In the genomic region with DNA sequence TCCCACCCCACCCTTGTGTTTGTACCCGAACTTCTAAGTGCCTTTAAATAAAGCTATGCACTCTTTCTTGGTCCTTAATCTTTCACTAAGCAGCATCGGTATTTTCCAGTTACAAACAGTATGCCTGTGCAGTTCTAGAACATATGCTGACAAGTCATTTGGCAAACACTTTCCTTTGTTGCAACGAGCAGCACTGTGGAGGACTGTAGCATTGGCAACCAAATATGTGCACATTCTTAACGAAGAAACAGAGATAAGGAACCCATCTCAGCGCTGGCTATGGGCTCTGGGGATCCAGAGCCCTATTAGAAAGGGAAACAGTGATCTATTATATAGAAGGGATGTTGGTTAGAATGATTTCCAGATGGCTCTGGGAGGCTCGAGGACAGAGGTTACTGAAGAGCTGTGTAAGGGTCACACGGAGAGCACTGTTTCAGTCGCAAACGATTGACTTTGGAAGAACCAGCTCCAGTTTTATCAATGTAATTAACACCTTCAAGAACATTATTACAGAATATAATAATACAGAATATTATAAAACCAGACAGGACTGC, we compare ENCODE assay signal across 12 mouse cellular contexts.
DNase-seq lines count a peak whose midpoint lies in the region; ATAC-seq and TF ChIP-seq lines count a peak whose summit lies in the region.
"Had no signal": no experiment of that assay in that cellular context is flagged by ENCODE, and none has a peak within 500 bp of the region (broad histone marks: within the 10 kb centered on the region; RNA-seq: fewer than 3 reads in every experiment).

No protein-coding gene starts in this region.

- 66% methylated on average over 9 of the region's 9 CpGs for WGBS in liver, adult 2 months
- 63% methylated on average over 9 of the region's 9 CpGs for WGBS in liver, postnatal 0 days (ENCODE audit: insufficient replicate concordance)
- WGBS in heart, embryonic 15.5 days: 22% methylated on average over 9 of the region's 9 CpGs

- DNase-seq in embryo, embryonic 10 days (ENCODE audit: low spot score): peak; percentile 48
- DNase-seq in embryo, embryonic 9.5 days (ENCODE audit: extremely low spot score): no peak
- peak; percentile 23 for DNase-seq in liver, adult 2 months (ENCODE audit: extremely low read depth, low read depth, low spot score)
- DNase-seq in liver, postnatal 0 days: no peak
- DNase-seq in lung, postnatal 4 days: peak; percentile 8 to 29
- no peak for DNase-seq in cerebellum, adult 8-10 months
- DNase-seq in thymus, postnatal 14 days: no peak
- DNase-seq: cerebellum, adult 18-20 months; gastrocnemius, postnatal 25 days; retina, postnatal 1 day had no signal

- H3K27me3 ChIP-seq in liver, adult 2 months (ENCODE audit: control insufficient read depth, insufficient read depth, low read length): no peaks in the 10 kb centered on the region
- no peaks in the 10 kb centered on the region for H3K27me3 ChIP-seq in liver, postnatal 0 days (ENCODE audit: insufficient read depth, low read length)
- H3K27me3 ChIP-seq in heart, embryonic 15.5 days: no peaks in the 10 kb centered on the region
- H3K27me3 ChIP-seq: midbrain, embryonic 13.5 days had no signal

- H3K36me3 ChIP-seq in liver, adult 2 months (ENCODE audit: control insufficient read depth, insufficient read depth, low read length): no peaks in the 10 kb centered on the region
- H3K36me3 ChIP-seq in liver, postnatal 0 days (replicated peaks; ENCODE audit: insufficient read depth, low read length): no peaks in the 10 kb centered on the region
- H3K36me3 ChIP-seq in heart, embryonic 15.5 days: no peaks in the 10 kb centered on the region
- H3K36me3 ChIP-seq: midbrain, embryonic 13.5 days had no signal

- H3K4me3 ChIP-seq in liver, adult 2 months (ENCODE audit: insufficient read depth, low read depth, low read length): no peak overlapping the region
- no peak overlapping the region for H3K4me3 ChIP-seq in liver, postnatal 0 days (ENCODE audit: low read depth, low read length)
- no peak overlapping the region for H3K4me3 ChIP-seq in heart, embryonic 15.5 days
- H3K4me3 ChIP-seq: midbrain, embryonic 13.5 days had no signal

- no peaks in the 10 kb centered on the region for H3K79me2 ChIP-seq in liver, adult 2 months (ENCODE audit: control insufficient read depth, insufficient read depth, low read length)

- no peak overlapping the region for H3K4me2 ChIP-seq in liver, postnatal 0 days (ENCODE audit: low read depth, low read length)
- peak overlapping the region; percentile 36 for H3K4me2 ChIP-seq in heart, embryonic 15.5 days
- H3K4me2 ChIP-seq: midbrain, embryonic 13.5 days had no signal

- H3K9ac ChIP-seq in liver, adult 2 months (ENCODE audit: low read depth, low read length): no peak overlapping the region
- no peak overlapping the region for H3K9ac ChIP-seq in liver, postnatal 0 days (replicated peaks)
- no peak overlapping the region for H3K9ac ChIP-seq in heart, embryonic 15.5 days
- H3K9ac ChIP-seq: midbrain, embryonic 13.5 days had no signal

- TF ChIP-seq POLR2A in liver, adult 2 months (IDR thresholded peaks at IDR 0.05; ENCODE audit: extremely low read depth, insufficient read depth, low read length): no peak

- H3K27ac ChIP-seq in liver, adult 2 months (replicated peaks; ENCODE audit: insufficient read depth, low read depth, low read length): no peak overlapping the region
- H3K27ac ChIP-seq in liver, postnatal 0 days (ENCODE audit: low read depth): no peak overlapping the region
- peak overlapping the region; percentile 78 for H3K27ac ChIP-seq in heart, embryonic 15.5 days
- H3K27ac ChIP-seq: midbrain, embryonic 13.5 days had no signal

- no peak for TF ChIP-seq EP300 in liver, postnatal 0 days (IDR thresholded peaks at IDR 0.05; ENCODE audit: low read depth)

- ATAC-seq in liver, postnatal 0 days: no peak
- peak; percentile 80 for ATAC-seq in heart, embryonic 15.5 days (replicated peaks; ENCODE audit: insufficient number of reproducible peaks, insufficient read depth, low FRiP score, low read depth)
- ATAC-seq: midbrain, embryonic 13.5 days had no signal

- TF ChIP-seq CTCF in liver, adult 2 months (IDR thresholded peaks at IDR 0.05; ENCODE audit: low read depth, low read length): no peak
- TF ChIP-seq CTCF in liver, postnatal 0 days (IDR thresholded peaks at IDR 0.05; ENCODE audit: low read depth): no peak

- H3K9me3 ChIP-seq in liver, postnatal 0 days (ENCODE audit: low read length): no peaks in the 10 kb centered on the region
- H3K9me3 ChIP-seq in heart, embryonic 15.5 days (replicated peaks): no peaks in the 10 kb centered on the region
- H3K9me3 ChIP-seq: midbrain, embryonic 13.5 days had no signal

- no peaks in the 10 kb centered on the region for H3K4me1 ChIP-seq in liver, adult 2 months (ENCODE audit: control insufficient read depth, insufficient read depth, low read length)
- H3K4me1 ChIP-seq in liver, postnatal 0 days (ENCODE audit: insufficient read depth): no peaks in the 10 kb centered on the region
- peaks cover 24% of the 10 kb centered on the region for H3K4me1 ChIP-seq in heart, embryonic 15.5 days (replicated peaks)
- H3K4me1 ChIP-seq: midbrain, embryonic 13.5 days had no signal

Comparison
In these comparisons a context has a peak if more than half of its experiments do, and no peak if none do; other contexts are left out.
1. DNase-seq: peak in embryo, embryonic 10 days (single experiment), liver, adult 2 months (single experiment) and lung, postnatal 4 days (2 of 2); none in embryo, embryonic 9.5 days (single experiment), liver, postnatal 0 days (single experiment), cerebellum, adult 8-10 months (single experiment) and thymus, postnatal 14 days (single experiment).